23 mouse cellular contexts compared by ENCODE assay signal in genomic region chr1:153103186-153103554, GRCm38 (mm10).
"Had no signal": no experiment of that assay in that cellular context is flagged by ENCODE, and none has a peak within 500 bp of the region (broad histone marks: within the 10 kb centered on the region; RNA-seq: fewer than 3 reads in every experiment).

No protein-coding gene starts in this region.

- H3K9ac ChIP-seq: heart, embryonic 13.5 days; heart, embryonic 15.5 days; hindbrain, embryonic 13.5 days; hindbrain, embryonic 15.5 days; kidney, embryonic 15.5 days; limb, embryonic 13.5 days; limb, embryonic 15.5 days; liver, embryonic 12.5 days; liver, embryonic 14.5 days had no signal

- H3K4me3 ChIP-seq: heart, adult 2 months; heart, embryonic 13.5 days; heart, embryonic 15.5 days; hindbrain, embryonic 13.5 days; hindbrain, embryonic 15.5 days; kidney, embryonic 15.5 days; limb, embryonic 13.5 days; limb, embryonic 15.5 days; liver, embryonic 12.5 days had no signal

- H3K27ac ChIP-seq: heart, adult 2 months; heart, embryonic 13.5 days; heart, embryonic 15.5 days; hindbrain, embryonic 13.5 days; hindbrain, embryonic 15.5 days; hindbrain, postnatal 0 days; kidney, embryonic 15.5 days; kidney, postnatal 0 days; limb, embryonic 13.5 days; limb, embryonic 15.5 days; liver, embryonic 12.5 days; liver, embryonic 14.5 days had no signal

- H3K9me3 ChIP-seq: heart, embryonic 13.5 days; heart, embryonic 15.5 days; hindbrain, embryonic 13.5 days; hindbrain, embryonic 15.5 days; kidney, embryonic 15.5 days; limb, embryonic 13.5 days; limb, embryonic 15.5 days; liver, embryonic 12.5 days had no signal

- DNase-seq: gastrocnemius, postnatal 14 days; gastrocnemius, postnatal 36 days; heart, adult 2 months; heart, postnatal 36 days; kidney, adult 11 months; kidney, adult 2 months; kidney, adult 9 months; kidney, postnatal 14 days; kidney, postnatal 36 days; layer of hippocampus, adult 9-11 months; layer of hippocampus, postnatal 36 days; left cerebral cortex, postnatal 4 days had no signal

- H3K36me3 ChIP-seq: heart, embryonic 13.5 days; heart, embryonic 15.5 days; kidney, embryonic 15.5 days; limb, embryonic 13.5 days; limb, embryonic 15.5 days; liver, embryonic 12.5 days had no signal
